Mouse (Mus musculus) MEL (cell line): Measurements from ENCODE around the gene Kcnip1. TPM values are rescaled to one million over a fixed set of nuclear protein-coding genes. Genes with fewer than 3 reads are reported as not detected.

Source experiments
- DNase-seq: peaks from one replicate; pipeline ENCODE4 v3.0.0; 2011; ENCODE audit warnings: low read depth, low spot score
- H3K27ac ChIP-seq: 2 replicates; pipeline ENCODE4 v1.5.1; 2012; ENCODE audit warnings: low read depth, mild to moderate bottlenecking, control low read depth, low read length, moderate library complexity; ENCODE audit not compliant: control insufficient read depth
- H3K27me3 ChIP-seq, 2 experiments: fragments of 150-350 bp in 1 of 2; sonication (generic) in 1 of 2; 2 replicates each; pipeline ENCODE4 v1.6.1; 2012; ENCODE audit warnings: low read length in 2 of 2, mild to moderate bottlenecking in 2 of 2, improper control_type of control experiment in 1 of 2, moderate library complexity in 1 of 2; ENCODE audit not compliant: insufficient read depth in 2 of 2, control insufficient read depth in 1 of 2
- H3K36me3 ChIP-seq, 2 experiments: 2 replicates each; pipeline ENCODE4 v1.6.1; 2012 to 2014; ENCODE audit warnings: low read length in 2 of 2, improper control_type of control experiment in 1 of 2, inconsistent platforms in 1 of 2, mild to moderate bottlenecking in 1 of 2; ENCODE audit not compliant: insufficient read depth in 2 of 2, control insufficient read depth in 1 of 2
- H3K4me1 ChIP-seq, 2 experiments: fragments of 150-350 bp in 1 of 2; sonication (generic) in 1 of 2; 2 replicates each; pipeline ENCODE4 v1.6.1; 2012; ENCODE audit warnings: low read length in 2 of 2, improper control_type of control experiment in 1 of 2, mild to moderate bottlenecking in 1 of 2; ENCODE audit not compliant: insufficient read depth in 2 of 2, control insufficient read depth in 1 of 2
- H3K4me3 ChIP-seq, 2 experiments: fragments of 150-350 bp in 1 of 2; sonication (generic) in 1 of 2; 2 replicates each; pipeline ENCODE4 v1.5.1; 2012; ENCODE audit warnings: low read depth in 2 of 2, low read length in 2 of 2, mild to moderate bottlenecking in 2 of 2, moderate library complexity in 2 of 2, control low read depth in 1 of 2, improper control_type of control experiment in 1 of 2; ENCODE audit not compliant: control insufficient read depth in 1 of 2, insufficient read depth in 1 of 2
- H3K79me2 ChIP-seq: 2 replicates; pipeline ENCODE4 v1.6.1; 2012; ENCODE audit warnings: mild to moderate bottlenecking, low read length, moderate library complexity; ENCODE audit not compliant: control insufficient read depth, poor library complexity, insufficient read depth
- H3K9ac ChIP-seq: 2 replicates; pipeline ENCODE4 v1.6.1; 2012; ENCODE audit warnings: low read depth, mild to moderate bottlenecking, control low read depth, low read length, moderate library complexity; ENCODE audit not compliant: control insufficient read depth, poor library complexity, severe bottlenecking
- H3K9me3 ChIP-seq: fragments of 150-350 bp; sonication (generic); replicated peaks from 2 replicates; pipeline ENCODE4 v1.6.1; 2012; ENCODE audit warnings: mild to moderate bottlenecking, low read length, improper control_type of control experiment, moderate library complexity; ENCODE audit not compliant: insufficient read depth
- CHD1 ChIP-seq: IDR thresholded peaks from 2 replicates; pipeline ENCODE4 v1.6.1; 2012; ENCODE audit warnings: low read depth, mild to moderate bottlenecking, inconsistent platforms, low read length, improper control_type of control experiment
- EP300 ChIP-seq, 2 experiments: IDR thresholded peaks; 2 replicates each; pipeline ENCODE4 v1.6.1; 2011; ENCODE audit warnings: improper control_type of control experiment in 2 of 2, low read length in 2 of 2, low read depth in 1 of 2, mild to moderate bottlenecking in 1 of 2
- GABPA ChIP-seq: IDR thresholded peaks from 2 replicates; pipeline ENCODE4 v1.6.1; 2012; ENCODE audit warnings: low read depth, mild to moderate bottlenecking, inconsistent platforms, low read length, improper control_type of control experiment, moderate library complexity
- GATA1 ChIP-seq: IDR thresholded peaks from 2 replicates; pipeline ENCODE4 v1.6.1; 2011; ENCODE audit warnings: low read depth, low read length, improper control_type of control experiment
- HCFC1 ChIP-seq: IDR thresholded peaks from 2 replicates; pipeline ENCODE4 v1.6.1; 2012; ENCODE audit warnings: low read depth, mild to moderate bottlenecking, inconsistent platforms, low read length, improper control_type of control experiment, moderate library complexity
- KAT2A ChIP-seq: conservative IDR thresholded peaks from 2 replicates; pipeline ENCODE4 v1.6.1; 2012; ENCODE audit warnings: low read depth, low read length, improper control_type of control experiment, inconsistent platforms
- MAFK ChIP-seq: IDR thresholded peaks from 2 replicates; pipeline ENCODE4 v1.6.1; 2011; ENCODE audit warnings: low read depth, mild to moderate bottlenecking, low read length, improper control_type of control experiment, borderline replicate concordance
- MAX ChIP-seq: IDR thresholded peaks from 2 replicates; pipeline ENCODE4 v1.6.1; 2011; ENCODE audit warnings: low read length, improper control_type of control experiment
- MAZ ChIP-seq: IDR thresholded peaks from 2 replicates; pipeline ENCODE4 v1.6.1; 2012; ENCODE audit warnings: low read depth, mild to moderate bottlenecking, inconsistent platforms, low read length, improper control_type of control experiment
- MXI1 ChIP-seq: IDR thresholded peaks from 2 replicates; pipeline ENCODE4 v1.6.1; 2011; ENCODE audit warnings: mild to moderate bottlenecking, low read depth, low read length, improper control_type of control experiment
- MYB ChIP-seq: IDR thresholded peaks from 2 replicates; pipeline ENCODE4 v1.6.1; 2011; ENCODE audit warnings: mild to moderate bottlenecking, low read depth, low read length, improper control_type of control experiment
- MYC ChIP-seq: IDR thresholded peaks from 2 replicates; pipeline ENCODE4 v1.6.1; 2011; ENCODE audit warnings: low read depth, mild to moderate bottlenecking, low read length, improper control_type of control experiment, moderate library complexity
- NELFE ChIP-seq: IDR thresholded peaks from 2 replicates; pipeline ENCODE4 v1.6.1; 2011; ENCODE audit warnings: low read depth, low read length, improper control_type of control experiment
- NRF1 ChIP-seq: IDR thresholded peaks from 2 replicates; pipeline ENCODE4 v1.6.1; 2014; ENCODE audit warnings: low read depth, mild to moderate bottlenecking, inconsistent platforms, low read length, improper control_type of control experiment, moderate library complexity; ENCODE audit not compliant: poor library complexity, insufficient read depth, severe bottlenecking
- POLR2AphosphoS5 ChIP-seq: IDR thresholded peaks from 2 replicates; pipeline ENCODE4 v1.6.1; 2012; ENCODE audit warnings: low read depth, borderline replicate concordance, mild to moderate bottlenecking, inconsistent platforms, low read length, moderate library complexity, mixed read lengths
- RCOR1 ChIP-seq: IDR thresholded peaks from 2 replicates; pipeline ENCODE4 v1.6.1; 2012; ENCODE audit warnings: low read depth, mild to moderate bottlenecking, inconsistent platforms, low read length, improper control_type of control experiment
- SIN3A ChIP-seq: IDR thresholded peaks from 2 replicates; pipeline ENCODE4 v1.6.1; 2012; ENCODE audit warnings: low read length, improper control_type of control experiment, inconsistent platforms
- TAL1 ChIP-seq: IDR thresholded peaks from 2 replicates; pipeline ENCODE4 v1.6.1; 2012; ENCODE audit warnings: mild to moderate bottlenecking, inconsistent platforms, low read length, moderate library complexity, mixed read lengths
- TBP ChIP-seq: IDR thresholded peaks from 2 replicates; pipeline ENCODE4 v1.8.0; 2011; ENCODE audit warnings: low read depth, low read length, improper control_type of control experiment
- TCF12 ChIP-seq: IDR thresholded peaks from 2 replicates; pipeline ENCODE4 v1.6.1; 2014; ENCODE audit warnings: low read depth, mild to moderate bottlenecking, inconsistent platforms, low read length, improper control_type of control experiment, moderate library complexity
- USF2 ChIP-seq, 2 experiments: IDR thresholded peaks; 2 replicates each; pipeline ENCODE4 v1.6.1; 2011 to 2012; ENCODE audit warnings: improper control_type of control experiment in 2 of 2, low read length in 2 of 2, borderline replicate concordance in 1 of 2, inconsistent platforms in 1 of 2, low read depth in 1 of 2, mild to moderate bottlenecking in 1 of 2; ENCODE audit not compliant: insufficient read depth in 1 of 2
- ZC3H11A ChIP-seq: IDR thresholded peaks from 2 replicates; pipeline ENCODE4 v1.6.1; 2012; ENCODE audit warnings: low read depth, mild to moderate bottlenecking, inconsistent platforms, low read length, improper control_type of control experiment
- ZNF384 ChIP-seq: IDR thresholded peaks from 2 replicates; pipeline ENCODE4 v1.6.1; 2012; ENCODE audit warnings: low read depth, mild to moderate bottlenecking, inconsistent platforms, low read length, improper control_type of control experiment
- polyA plus RNA-seq, 2 experiments: library from polyadenylated mRNA; stranded (reverse) in 1 of 2; unstranded in 1 of 2; fragments of >175 nt in 1 of 2; fragments of >200 nt in 1 of 2; gene quantifications; 2 replicates each; pipeline versions ENCODE4 v1.2.1 to v1.2.4; 2012; ENCODE audit warnings: low replicate concordance in 2 of 2, low read depth in 1 of 2; ENCODE audit not compliant: insufficient read length in 2 of 2, insufficient read depth in 1 of 2, missing spikeins in 1 of 2
- total RNA-seq: library from RNA; depleted of rRNA; stranded (reverse); fragments of 300-350 nt; gene quantifications from 2 replicates; pipeline ENCODE4 v1.2.3, GENCODE M21; 2012

Kcnip1 gene
- total and polyA plus RNA-seq, 3 experiments: 0.04 to 0.06 TPM; not detected in 1

DNA sequence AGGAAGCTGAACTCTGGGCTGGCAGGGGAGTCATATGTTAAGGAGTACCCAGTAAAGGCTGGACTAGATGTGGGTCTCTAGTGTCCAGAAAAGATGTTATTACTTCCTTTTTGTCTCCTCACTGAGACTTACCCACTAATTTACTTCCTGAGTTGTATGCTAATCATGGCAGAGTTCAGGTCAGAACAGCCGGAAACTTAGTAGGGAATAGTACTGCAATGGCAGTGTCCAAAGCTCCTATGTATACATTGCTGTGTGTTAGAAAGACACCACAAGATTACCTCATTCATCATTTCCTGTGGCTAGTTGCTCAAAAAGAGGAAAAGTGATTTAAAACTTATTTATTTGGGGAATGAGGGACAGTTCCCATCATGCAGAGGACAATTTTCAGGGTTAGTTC, 32.1 kb upstream of the Kcnip1 start:
- no peak overlapping the region for H3K9ac ChIP-seq

DNA sequence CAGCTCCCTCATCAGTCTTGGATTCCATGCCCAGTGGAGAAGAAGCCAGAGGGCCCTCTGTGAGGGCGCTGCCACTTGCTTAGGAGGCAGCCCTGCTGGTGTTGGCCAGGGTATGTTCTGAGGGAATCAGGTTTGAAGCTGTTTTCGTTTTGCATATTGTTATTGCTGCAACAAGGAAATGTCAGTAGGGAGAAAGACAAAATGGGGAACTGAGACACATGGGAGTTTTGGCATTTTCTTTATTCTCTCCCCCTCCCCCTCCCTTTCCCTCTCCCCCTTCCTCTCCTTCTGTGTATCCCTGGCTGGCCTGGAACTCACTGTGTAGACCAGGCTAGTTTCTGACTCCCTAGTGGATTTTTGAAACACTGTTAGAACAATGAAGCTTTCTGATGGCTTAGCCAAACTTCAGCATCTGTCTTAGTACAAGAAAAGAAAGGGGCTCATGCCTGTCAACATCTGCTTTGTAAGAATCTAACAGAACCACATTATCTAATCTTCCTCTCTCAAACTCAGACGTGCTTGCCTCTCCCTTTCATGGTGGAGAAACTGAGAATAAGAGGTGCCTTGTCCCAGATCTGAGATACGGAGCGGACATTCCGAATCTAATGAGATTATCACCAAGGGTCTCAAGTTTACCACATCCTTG, 19.2 kb upstream of the Kcnip1 start:
- Histone ChIP-seq H3K9ac (peak overlapping the region; percentile 11), H3K4me3 (no peak overlapping the region), H3K4me1 (peaks cover 37% of the 10 kb centered on the region in 2 experiments), H3K79me2 (no peaks in the 10 kb centered on the region; the same call in 1 of the 2 replicates), H3K36me3 (peaks cover 0 to 39% of the 10 kb centered on the region in 2 experiments; a peak in 2 of 4 replicates), H3K27ac (peak overlapping the region; percentile 44), H3K27me3 (no peaks in the 10 kb centered on the region), H3K9me3 (no peaks in the 10 kb centered on the region)
- 0 out of 2 replicates have a peak, but pooled peaks have one; percentile 37 for TF ChIP-seq GATA1
- peak; percentile 33 to 53; a peak in 3 of 4 replicates for TF ChIP-seq EP300 (IDR thresholded peaks at IDR 0.05; ENCODE audit: low read depth in 1 of 2, low read length in 2 of 2)
- TF ChIP-seq RCOR1: 0 out of 2 replicates have a peak, but pooled peaks have one; percentile 50
- no peak for TF ChIP-seq CHD1
- 0 out of 2 replicates have a peak, but pooled peaks have one; percentile 39 for TF ChIP-seq MAZ
- TF ChIP-seq ZC3H11A: no peak
- no peak for TF ChIP-seq NRF1
- peak; percentile 47; the same call in 1 of the 2 replicates for TF ChIP-seq HCFC1
- TF ChIP-seq TBP: 0 out of 2 replicates have a peak, but pooled peaks have one; percentile 31
- TF ChIP-seq MYC: peak; percentile 41; the same call in 1 of the 2 replicates
- no peak for TF ChIP-seq KAT2A
- no peak for TF ChIP-seq MAX
- TF ChIP-seq MYB: no peak
- no peak for TF ChIP-seq POLR2AphosphoS5
- peak; percentile 30; the same call in 1 of the 2 replicates for TF ChIP-seq TCF12
- TF ChIP-seq ZNF384: no peak
- no peak for TF ChIP-seq MAFK
- TF ChIP-seq USF2 (IDR thresholded peaks at IDR 0.05; ENCODE audit: borderline replicate concordance in 1 of 2, insufficient read depth in 1 of 2, low read depth in 1 of 2, low read length in 2 of 2): no peak
- TF ChIP-seq SIN3A: 0 out of 2 replicates have a peak, but pooled peaks have one; percentile 55
- peak; percentile 63 for DNase-seq

More for the DNA sequence above, 32.1 kb upstream of the Kcnip1 start:
- no peaks in the 10 kb centered on the region for H3K9me3 ChIP-seq
- no peaks in the 10 kb centered on the region for H3K27me3 ChIP-seq
- H3K36me3 ChIP-seq: peaks cover 0 to 22% of the 10 kb centered on the region in 2 experiments; a peak in 2 of 4 replicates
- peaks cover 4 to 22% of the 10 kb centered on the region in 2 experiments; a peak in 3 of 4 replicates for H3K4me1 ChIP-seq
- H3K4me3 ChIP-seq: no peak overlapping the region
- no peaks in the 10 kb centered on the region for H3K79me2 ChIP-seq
- H3K27ac ChIP-seq: no peak overlapping the region
- no peak for DNase-seq
- no peak for TF ChIP-seq GABPA
- TF ChIP-seq CHD1: no peak
- TF ChIP-seq TAL1: no peak
- TF ChIP-seq TCF12: no peak
- TF ChIP-seq MXI1: no peak
- TF ChIP-seq TBP: no peak
- no peak for TF ChIP-seq MYB
- no peak for TF ChIP-seq NELFE
- no peak for TF ChIP-seq MYC
